Mouse (Mus musculus) monocyte, adult 5-6 weeks (primary cell): Measurements from ENCODE around the gene 1700024G13Rik. TPM values are rescaled to one million over a fixed set of nuclear protein-coding genes. Genes with fewer than 3 reads are reported as not detected.

ENCODE experiments used
- ATAC-seq: fragments of 153-309, 156-312 bp; replicated peaks from 2 replicates; pipeline ENCODE4 v1.8.0; 2017; ENCODE audit warnings: mild to moderate bottlenecking; ENCODE audit not compliant: low TSS enrichment, insufficient number of reproducible peaks, severe bottlenecking, poor library complexity, low FRiP score
- total RNA-seq: library from RNA; stranded (forward); fragments of 200-1000, 200-491, 200-594 nt; gene quantifications from 3 replicates; pipeline ENCODE4 v1.2.3, GENCODE M21; 2017

Gene 1700024G13Rik
- total RNA-seq, 1 experiment from 2014 or later: not detected

GRCm38 (mm10) chr14:32336547-32336946, 51.6 kb downstream of the 1700024G13Rik start:
- ATAC-seq: no peak

DNA sequence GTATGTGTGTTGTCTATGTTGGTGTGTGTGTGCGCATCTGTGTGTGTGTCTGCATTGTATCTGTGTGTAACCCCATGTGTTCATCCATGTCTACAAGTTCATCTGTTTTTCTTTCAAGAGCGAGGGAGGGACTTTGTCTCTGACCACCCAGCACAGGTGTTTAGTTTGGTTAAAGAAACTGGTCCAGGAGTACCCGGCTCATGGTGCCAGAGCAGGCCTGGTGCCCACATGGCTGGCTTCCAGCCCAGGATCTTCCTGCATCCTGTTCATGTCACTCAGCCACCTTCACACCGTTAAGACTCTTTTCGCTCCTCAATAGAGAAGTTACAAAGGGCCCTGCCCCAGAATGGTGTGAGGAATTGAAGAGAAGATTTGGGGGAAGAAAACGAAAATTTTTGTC, 52.2 kb downstream of the 1700024G13Rik start:
- no peak for ATAC-seq

DNA sequence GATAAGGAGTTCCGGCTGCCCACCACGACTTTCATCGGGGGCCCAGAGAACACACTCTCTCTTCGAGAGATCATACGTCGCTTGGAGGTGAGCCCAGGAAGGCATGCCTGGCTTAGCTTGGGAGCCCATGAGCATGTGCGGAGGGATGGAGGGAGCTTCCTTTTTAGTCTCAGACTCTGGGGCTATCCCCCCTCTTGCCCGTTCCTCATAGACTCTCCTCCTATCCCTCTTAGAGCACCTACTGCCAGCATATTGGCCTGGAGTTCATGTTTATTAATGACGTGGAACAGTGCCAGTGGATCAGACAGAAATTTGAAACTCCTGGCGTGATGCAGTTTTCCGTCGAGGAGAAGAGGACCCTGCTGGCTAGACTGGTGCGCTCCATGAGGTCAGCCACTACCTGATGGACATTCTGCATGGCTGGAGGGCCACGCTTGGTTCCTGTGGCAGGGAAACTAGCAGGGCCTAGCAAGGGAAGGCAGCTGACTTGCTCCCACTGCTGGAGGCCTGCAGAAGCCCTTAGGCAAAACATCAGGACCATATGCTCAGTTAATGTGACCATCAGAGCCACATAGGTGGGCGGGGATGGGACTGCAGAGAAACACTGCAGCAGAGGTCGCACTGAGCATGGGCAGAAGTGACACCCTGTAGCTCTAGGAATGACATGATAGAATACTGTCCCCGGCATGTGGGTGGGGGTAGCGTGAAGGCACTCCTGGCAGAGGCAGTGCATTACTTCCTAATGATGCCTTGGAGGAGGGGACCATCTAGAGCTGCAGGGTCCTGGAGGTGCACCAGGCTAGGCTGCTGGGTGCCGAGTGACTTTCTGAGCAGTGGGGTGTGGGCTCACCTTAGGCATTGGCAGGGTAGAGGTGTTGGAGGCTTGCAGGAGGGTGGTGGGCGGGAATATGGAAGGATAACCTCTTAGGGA, 55.4 kb downstream of the 1700024G13Rik start:
- no peak for ATAC-seq

- no peak for ATAC-seq
Observed at GRCm38 (mm10) chr14:32327366-32327765, 60.8 kb downstream of the 1700024G13Rik start.

Other genes with a start within 250 kb of the 1700024G13Rik start
- gene Msmb, start 246.4 kb downstream of the 1700024G13Rik start, total RNA-seq: not detected in 3 replicates
- 60.5 to 111 TPM (median 83.4 TPM) in 3 replicates for gene Ncoa4, start 228.5 kb downstream of the 1700024G13Rik start, total RNA-seq
- 48.4 to 102 TPM (median 64.0 TPM) in 3 replicates for gene Timm23, start 186.5 kb downstream of the 1700024G13Rik start, total RNA-seq
- gene Parg, start 186.4 kb downstream of the 1700024G13Rik start, total RNA-seq: 89.5 to 191 TPM (median 132 TPM) in 3 replicates
- gene Ogdhl, start 66.4 kb downstream of the 1700024G13Rik start, total RNA-seq: not detected in 3 replicates
- not detected in 3 replicates for gene Slc18a3, start 76.5 kb upstream of the 1700024G13Rik start, total RNA-seq
- not detected in 3 replicates for gene Chat, start 77.6 kb upstream of the 1700024G13Rik start, total RNA-seq
- gene Ercc6, start 125.1 kb upstream of the 1700024G13Rik start, total RNA-seq: 18.7 to 28.1 TPM (median 23.0 TPM) in 3 replicates
- not detected in 3 replicates for gene Prrxl1, start 211.0 kb upstream of the 1700024G13Rik start, total RNA-seq